Mouse (Mus musculus) ES-E14 (cell line): ENCODE data around the gene Farsb. TPM values are rescaled to one million over a fixed set of nuclear protein-coding genes. Genes with fewer than 3 reads are reported as not detected.

Source experiments
- DNase-seq: peaks from one replicate; pipeline ENCODE4 v3.0.0-alpha.2; 2013; ENCODE audit warnings: low read depth, low spot score
- H3K27ac ChIP-seq: 2 replicates; pipeline ENCODE4 v1.5.1; 2012; ENCODE audit warnings: low read depth, mild to moderate bottlenecking, low read length, moderate library complexity, mixed read lengths; ENCODE audit not compliant: poor library complexity, insufficient read depth, severe bottlenecking
- H3K36me3 ChIP-seq: 2 replicates; pipeline ENCODE4 v1.6.1; 2012; ENCODE audit warnings: mild to moderate bottlenecking, low read length, moderate library complexity, mixed read lengths; ENCODE audit not compliant: control insufficient read depth, poor library complexity, insufficient read depth, severe bottlenecking
- H3K4me1 ChIP-seq, 2 experiments: fragments of 150-350 bp in 1 of 2; sonication (generic) in 1 of 2; 2 replicates each; pipeline ENCODE4 v1.6.1; 2012; ENCODE audit warnings: low read length in 2 of 2, mild to moderate bottlenecking in 1 of 2, mixed read lengths in 1 of 2; ENCODE audit not compliant: control insufficient read depth in 2 of 2, insufficient read depth in 2 of 2, poor library complexity in 1 of 2
- H3K4me3 ChIP-seq, 2 experiments: fragments of 150-350 bp in 1 of 2; sonication (generic) in 1 of 2; 2 replicates each; pipeline ENCODE4 v1.5.1; 2012; ENCODE audit warnings: low read length in 2 of 2, low read depth in 1 of 2, mild to moderate bottlenecking in 1 of 2, mixed read lengths in 1 of 2; ENCODE audit not compliant: insufficient read depth in 1 of 2, poor library complexity in 1 of 2, severe bottlenecking in 1 of 2
- H3K9ac ChIP-seq: 2 replicates; pipeline ENCODE4 v1.6.1; 2012; ENCODE audit warnings: low read depth, mild to moderate bottlenecking, low read length, mixed read lengths; ENCODE audit not compliant: poor library complexity, insufficient read depth, severe bottlenecking
- H3K9me3 ChIP-seq: fragments of 150-350 bp; sonication (generic); 2 replicates; pipeline ENCODE4 v1.6.1; 2012; ENCODE audit warnings: low read depth, mild to moderate bottlenecking, low read length; ENCODE audit not compliant: control insufficient read depth, insufficient read depth
- CHD2 ChIP-seq: IDR thresholded peaks from 2 replicates; pipeline ENCODE4 v1.6.1; 2014; ENCODE audit warnings: mild to moderate bottlenecking, low read depth, low read length, inconsistent platforms
- HCFC1 ChIP-seq: IDR thresholded peaks from 2 replicates; pipeline ENCODE4 v1.6.1; 2012; ENCODE audit warnings: low read length, inconsistent platforms, borderline replicate concordance; ENCODE audit not compliant: insufficient read depth
- MAFK ChIP-seq: IDR thresholded peaks from 2 replicates; pipeline ENCODE4 v1.6.1; 2014; ENCODE audit warnings: mild to moderate bottlenecking, low read depth, low read length, inconsistent platforms; ENCODE audit not compliant: insufficient read depth
- ZC3H11A ChIP-seq: IDR thresholded peaks from 2 replicates; pipeline ENCODE4 v1.6.1; 2012; ENCODE audit warnings: low read depth, mild to moderate bottlenecking, inconsistent platforms, low read length, borderline replicate concordance
- ZNF384 ChIP-seq: IDR thresholded peaks from 2 replicates; pipeline ENCODE4 v1.6.1; 2012; ENCODE audit warnings: low read depth, low read length, inconsistent platforms
- in situ Hi-C, 2 experiments: fragments of 600-800 bp; cut with MboI; formaldehyde crosslinking; loops; one replicate each; pipeline ENCODE4 v1.15.1; 2025; ENCODE audit warnings: low sequenced_read_pairs in 2 of 2, inconsistent platforms in 1 of 2; ENCODE audit not compliant: unreplicated experiment in 2 of 2
- total RNA-seq: library from RNA; depleted of rRNA; stranded (reverse); fragments of 300-350 nt; gene quantifications from 2 replicates; pipeline ENCODE4 v1.2.3, GENCODE M21; 2012

Farsb gene
- total RNA-seq, 1 experiment: 100 TPM

GRCm38 (mm10) chr1:78399755-78400154 is 88.9 kb downstream of the Farsb start:
- Histone ChIP-seq H3K9me3 (no peaks in the 10 kb centered on the region), H3K4me3 (no peak overlapping the region), H3K27ac (no peak overlapping the region), H3K4me1 (peaks cover 0 to 3% of the 10 kb centered on the region in 2 experiments; a peak in 1 of 4 replicates), H3K9ac (no peak overlapping the region), H3K36me3 (no peaks in the 10 kb centered on the region)
- in situ Hi-C loops: no loop called here
- no peak for TF ChIP-seq CHD2
- TF ChIP-seq HCFC1: no peak
- no peak for TF ChIP-seq ZC3H11A
- TF ChIP-seq ZNF384: no peak
- no peak for TF ChIP-seq MAFK
- no peak for DNase-seq

DNA sequence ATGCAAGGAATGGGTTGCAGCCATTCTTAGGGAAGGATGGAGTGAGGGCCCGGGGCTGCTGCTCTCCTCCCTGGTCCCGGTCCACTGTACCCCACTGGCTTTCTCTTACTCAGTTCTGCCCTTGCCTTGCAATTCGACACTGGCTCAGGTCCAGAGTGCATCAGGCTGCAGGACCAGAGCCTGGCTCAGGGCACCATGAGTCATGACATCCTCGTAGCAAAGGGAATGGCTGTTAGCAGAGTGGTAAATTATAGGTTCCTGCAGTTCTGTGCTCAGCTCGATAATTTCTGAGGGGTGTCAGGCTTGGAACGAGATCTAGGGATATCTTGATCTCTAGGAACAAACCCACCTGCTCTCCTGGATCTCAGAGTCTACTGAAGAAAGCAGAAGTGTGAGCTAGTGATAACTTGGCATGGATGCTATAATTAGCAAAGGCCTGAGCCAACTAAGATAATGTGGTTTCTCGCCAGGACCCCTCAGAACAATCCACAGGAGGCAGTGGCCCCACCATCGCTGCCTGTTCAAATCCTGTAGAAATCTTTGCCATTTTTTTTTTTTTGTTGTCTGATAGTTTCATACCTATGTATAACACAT is 92.3 kb downstream of the Farsb start:
- no peak overlapping the region for H3K4me3 ChIP-seq
- H3K9me3 ChIP-seq: no peaks in the 10 kb centered on the region
- no peak for DNase-seq
- no peaks in the 10 kb centered on the region for H3K36me3 ChIP-seq
- H3K9ac ChIP-seq: no peak overlapping the region
- H3K27ac ChIP-seq: no peak overlapping the region
- H3K4me1 ChIP-seq: peaks cover 0 to 3% of the 10 kb centered on the region in 2 experiments; a peak in 1 of 4 replicates
- in situ Hi-C loops: no loop called here
- TF ChIP-seq ZC3H11A: no peak
- TF ChIP-seq HCFC1: no peak
- no peak for TF ChIP-seq MAFK
- TF ChIP-seq ZNF384: no peak
- TF ChIP-seq CHD2: no peak

DNA sequence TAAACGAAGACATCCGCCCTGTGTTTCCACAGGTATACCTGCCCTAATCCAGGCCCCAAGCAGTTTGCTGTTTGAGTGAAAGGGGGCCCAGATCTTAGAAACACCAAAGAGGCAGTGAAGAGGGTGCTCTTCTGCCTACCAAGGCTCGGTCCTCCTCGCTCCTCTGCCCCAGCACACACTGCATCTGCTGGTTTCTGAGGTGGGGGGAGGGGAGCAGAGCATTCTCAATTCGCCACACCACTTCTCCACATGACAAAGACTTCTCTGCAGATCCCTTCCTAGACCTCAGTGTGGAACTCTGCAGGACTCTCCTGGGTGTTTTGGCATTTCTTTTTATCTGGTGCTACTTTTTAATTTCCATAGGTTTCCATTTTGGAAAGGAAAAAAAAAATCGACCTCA is 93.0 kb downstream of the Farsb start:
- in situ Hi-C loops: no loop called here
- H3K9me3 ChIP-seq: no peaks in the 10 kb centered on the region
- no peak overlapping the region for H3K9ac ChIP-seq
- no peak overlapping the region for H3K4me3 ChIP-seq
- no peaks in the 10 kb centered on the region for H3K36me3 ChIP-seq
- TF ChIP-seq ZNF384: no peak
- TF ChIP-seq CHD2: no peak
- no peak for TF ChIP-seq MAFK
- no peak for TF ChIP-seq HCFC1
- no peak for TF ChIP-seq ZC3H11A
- DNase-seq: no peak
- no peak overlapping the region for H3K27ac ChIP-seq
- peaks cover 0 to 3% of the 10 kb centered on the region in 2 experiments; a peak in 1 of 4 replicates for H3K4me1 ChIP-seq

DNA sequence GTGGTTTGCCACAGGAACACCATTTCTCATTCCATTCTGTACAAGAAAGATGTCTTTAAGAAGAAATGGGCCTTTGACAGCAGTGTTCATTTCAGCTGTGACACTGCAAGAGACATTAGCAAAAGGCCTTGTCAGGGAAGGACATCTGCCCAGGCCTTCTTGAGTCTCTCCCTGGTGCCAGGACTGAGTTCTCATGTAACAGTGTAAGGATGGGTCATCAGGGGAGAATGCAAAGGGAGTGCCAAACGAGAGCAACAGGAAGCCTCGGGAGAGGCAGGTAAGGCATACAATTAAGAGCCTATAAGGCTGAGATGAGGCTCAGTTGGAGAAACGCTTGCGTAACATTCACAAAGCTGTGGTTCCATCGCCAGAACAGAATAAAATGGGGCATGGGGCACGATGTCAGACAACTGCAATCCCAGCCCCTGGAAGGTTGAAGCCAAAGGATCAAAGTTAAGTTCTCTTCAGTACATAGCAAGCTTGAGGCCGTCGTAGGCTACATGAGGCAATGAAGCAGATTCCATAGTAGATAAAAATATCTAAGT is 93.4 kb downstream of the Farsb start:
- H3K9me3 ChIP-seq: no peaks in the 10 kb centered on the region
- in situ Hi-C loops: no loop called here
- H3K36me3 ChIP-seq: no peaks in the 10 kb centered on the region
- no peak overlapping the region for H3K27ac ChIP-seq
- no peak overlapping the region for H3K9ac ChIP-seq
- peaks cover 0 to 3% of the 10 kb centered on the region in 2 experiments; a peak in 1 of 4 replicates for H3K4me1 ChIP-seq
- no peak for DNase-seq
- TF ChIP-seq MAFK: no peak
- TF ChIP-seq HCFC1: no peak
- TF ChIP-seq CHD2: no peak
- TF ChIP-seq ZC3H11A: no peak
- TF ChIP-seq ZNF384: no peak
- H3K4me3 ChIP-seq: no peak overlapping the region

- in situ Hi-C loops: no loop called here
- Histone ChIP-seq H3K4me1 (no peaks in the 10 kb centered on the region), H3K4me3 (no peak overlapping the region), H3K36me3 (no peaks in the 10 kb centered on the region), H3K27ac (no peak overlapping the region), H3K9me3 (no peaks in the 10 kb centered on the region), H3K9ac (no peak overlapping the region)
- DNase-seq: no peak
- TF ChIP-seq HCFC1: no peak
These were observed 99.8 kb downstream of the Farsb start for GRCm38 (mm10) chr1:78388848-78389247.
